Mouse (Mus musculus) stomach, embryonic 16.5 days (tissue): Measurements from ENCODE around the gene Gnl3. TPM values are rescaled to one million over a fixed set of nuclear protein-coding genes. Genes with fewer than 3 reads are reported as not detected.

Experiments
- ATAC-seq: fragments of 200-750 bp; cut with Nextera tagmentation; 2 replicates; pipeline ENCODE4 v1.8.0; 2017; ENCODE audit warnings: moderate number of reproducible peaks, moderate TSS enrichment; ENCODE audit not compliant: insufficient read depth, low FRiP score
- H3K27ac ChIP-seq: fragments of 300-500 bp; sonication (generic); 2 replicates; pipeline ENCODE4 v1.5.1; 2014; ENCODE audit warnings: low read length
- H3K27me3 ChIP-seq: fragments of 300-500 bp; sonication (generic); 2 replicates; pipeline ENCODE4 v1.6.1; 2014; ENCODE audit warnings: low read length, control low read depth, mixed read lengths; ENCODE audit not compliant: control insufficient read depth, insufficient read depth
- H3K36me3 ChIP-seq: fragments of 300-500 bp; sonication (generic); 2 replicates; pipeline ENCODE4 v1.6.1; 2014; ENCODE audit warnings: low read length; ENCODE audit not compliant: control insufficient read depth, insufficient read depth
- H3K4me1 ChIP-seq: fragments of 300-500 bp; sonication (generic); 2 replicates; pipeline ENCODE4 v1.6.1; 2014; ENCODE audit warnings: low read length, control low read depth, mixed read lengths; ENCODE audit not compliant: control insufficient read depth, insufficient read depth
- H3K4me2 ChIP-seq: fragments of 300-500 bp; sonication (generic); 2 replicates; pipeline ENCODE4 v1.6.1; 2014; ENCODE audit warnings: low read depth, low read length, mixed read lengths
- H3K4me3 ChIP-seq: fragments of 300-500 bp; sonication (generic); replicated peaks from 2 replicates; pipeline ENCODE4 v1.5.1; 2014; ENCODE audit warnings: mild to moderate bottlenecking, low read length
- H3K9ac ChIP-seq: fragments of 300-500 bp; sonication (generic); 2 replicates; pipeline ENCODE4 v1.6.1; 2014; ENCODE audit warnings: low read length
- H3K9me3 ChIP-seq: fragments of 300-500 bp; sonication (generic); replicated peaks from 2 replicates; pipeline ENCODE4 v1.6.1; 2016; ENCODE audit warnings: low read length, control low read depth; ENCODE audit not compliant: control insufficient read depth
- WGBS: fragments of 180-500 bp; shearing (Covaris S2); extraction: QIAGEN DNeasy Blood & Tissue Kit; methylation state at CpG from one replicate; pipeline ENCODE4 v1.1.7; 2014; 5-methylcytosine and 5-hydroxymethylcytosine counted together
- polyA plus RNA-seq: library from polyadenylated mRNA; unstranded; fragments of >200 nt; fragmentation: Nextera tagmentation; extraction: Ambion mirVana; gene quantifications from 2 replicates; pipeline ENCODE4 v1.2.1, GENCODE M21; 2015

The Gnl3 gene
- polyA plus RNA-seq = 99.4 and 100.0 TPM in 2 replicates

- Histone ChIP-seq H3K4me1 (peaks cover 19% of the 10 kb centered on the region), H3K27ac (peak within 1 kb of the TSS; percentile 98), H3K9me3 (no peaks in the 10 kb centered on the region), H3K9ac (peak within 1 kb of the TSS; percentile 95), H3K27me3 (no peaks in the 10 kb centered on the region), H3K36me3 (peaks cover 18% of the 10 kb centered on the region), H3K4me2 (peak within 1 kb of the TSS; percentile 88), H3K4me3 (peak within 1 kb of the TSS; percentile 95)
- 0% methylated on average over 41 of the region's 53 CpGs for WGBS
- ATAC-seq = peak; percentile 91
These were observed at the start of gene Gnl3, which contains the start of gene Pbrm1 for GRCm38 (mm10) chr14:31018860-31019291. Gene Gnl3 (minus strand): TSS chr14:31019152. Gene Pbrm1 (plus strand): TSS chr14:31019138.

- no peaks in the 10 kb centered on the region for H3K27me3 ChIP-seq
- peaks cover 16% of the 10 kb centered on the region for H3K36me3 ChIP-seq
- no peak overlapping the region for H3K4me3 ChIP-seq
- H3K4me1 ChIP-seq = no peaks in the 10 kb centered on the region
- no peak overlapping the region for H3K4me2 ChIP-seq
- no peak overlapping the region for H3K27ac ChIP-seq
- no peaks in the 10 kb centered on the region for H3K9me3 ChIP-seq
- 63% methylated on average over 1 of the region's 1 CpGs for WGBS
- no peak overlapping the region for H3K9ac ChIP-seq
- ATAC-seq = no peak
These were observed 43.3 kb upstream of the Gnl3 start for GRCm38 (mm10) chr14:31062277-31062676.

- Histone ChIP-seq H3K9ac (no peak overlapping the region), H3K27me3 (no peaks in the 10 kb centered on the region), H3K27ac (no peak overlapping the region), H3K4me1 (no peaks in the 10 kb centered on the region), H3K4me2 (no peak overlapping the region), H3K9me3 (no peaks in the 10 kb centered on the region), H3K4me3 (no peak overlapping the region), H3K36me3 (peaks cover 24% of the 10 kb centered on the region; the same call in 1 of the 2 replicates)
- WGBS = 94% methylated on average over 1 of the region's 1 CpGs
- ATAC-seq = no peak
These were observed 26.9 kb upstream of the Gnl3 start for GRCm38 (mm10) chr14:31045817-31046216.

- H3K9me3 ChIP-seq = no peaks in the 10 kb centered on the region
- H3K4me2 ChIP-seq = no peak overlapping the region
- no peak overlapping the region for H3K27ac ChIP-seq
- no peaks in the 10 kb centered on the region for H3K27me3 ChIP-seq
- WGBS = 91% methylated on average over 5 of the region's 5 CpGs
- no peak overlapping the region for H3K4me3 ChIP-seq
- no peak overlapping the region for H3K9ac ChIP-seq
- ATAC-seq = no peak
- no peaks in the 10 kb centered on the region for H3K4me1 ChIP-seq
- H3K36me3 ChIP-seq = peaks cover 22% of the 10 kb centered on the region; the same call in 1 of the 2 replicates
These were observed 26.3 kb upstream of the Gnl3 start for GRCm38 (mm10) chr14:31045296-31045695.

- no peak overlapping the region for H3K27ac ChIP-seq
- 86% methylated on average over 3 of the region's 3 CpGs for WGBS
- H3K4me3 ChIP-seq = no peak overlapping the region
- ATAC-seq = no peak
- no peak overlapping the region for H3K9ac ChIP-seq
- H3K4me1 ChIP-seq = no peaks in the 10 kb centered on the region
- H3K9me3 ChIP-seq = no peaks in the 10 kb centered on the region
- H3K36me3 ChIP-seq = peaks cover 19% of the 10 kb centered on the region
- H3K27me3 ChIP-seq = no peaks in the 10 kb centered on the region
- H3K4me2 ChIP-seq = no peak overlapping the region
These were observed 6.8 kb upstream of the Gnl3 start for GRCm38 (mm10) chr14:31025785-31026184.

- H3K4me3 ChIP-seq = no peak overlapping the region
- ATAC-seq = no peak
- H3K9ac ChIP-seq = no peak overlapping the region
- H3K36me3 ChIP-seq = peaks cover 16% of the 10 kb centered on the region
- no peak overlapping the region for H3K27ac ChIP-seq
- H3K4me2 ChIP-seq = no peak overlapping the region
- H3K4me1 ChIP-seq = peaks cover 14% of the 10 kb centered on the region
- no peaks in the 10 kb centered on the region for H3K9me3 ChIP-seq
- 41% methylated on average over 1 of the region's 1 CpGs for WGBS
- no peaks in the 10 kb centered on the region for H3K27me3 ChIP-seq
These were observed 3.6 kb upstream of the Gnl3 start for GRCm38 (mm10) chr14:31022579-31022978.

- ATAC-seq = peak; percentile 96
- Histone ChIP-seq H3K4me3 (peak overlapping the region; percentile 95), H3K4me2 (peak overlapping the region; percentile 66), H3K4me1 (peaks cover 19% of the 10 kb centered on the region), H3K36me3 (peaks cover 14% of the 10 kb centered on the region), H3K27me3 (no peaks in the 10 kb centered on the region), H3K9ac (peak overlapping the region; percentile 95), H3K9me3 (no peaks in the 10 kb centered on the region), H3K27ac (peak overlapping the region; percentile 98)
- WGBS = 1% methylated on average over 34 of the region's 56 CpGs
These were observed 616 bp upstream of the Gnl3 start for GRCm38 (mm10) chr14:31019331-31020205.

- Histone ChIP-seq H3K9me3 (no peaks in the 10 kb centered on the region), H3K27ac (no peak overlapping the region; the same call in 1 of the 2 replicates), H3K27me3 (no peaks in the 10 kb centered on the region), H3K9ac (peak overlapping the region; percentile 95), H3K4me1 (peaks cover 19% of the 10 kb centered on the region), H3K4me2 (peak overlapping the region; percentile 88), H3K36me3 (peaks cover 22% of the 10 kb centered on the region), H3K4me3 (peak overlapping the region; percentile 95)
- WGBS = 0% methylated on average over 2 of the region's 2 CpGs
- ATAC-seq = no peak
These were observed 1.1 kb downstream of the Gnl3 start for GRCm38 (mm10) chr14:31017854-31018253.

- H3K4me2 ChIP-seq = no peak overlapping the region
- no peak overlapping the region for H3K27ac ChIP-seq
- peaks cover 19% of the 10 kb centered on the region for H3K4me1 ChIP-seq
- H3K9me3 ChIP-seq = no peaks in the 10 kb centered on the region
- no peak overlapping the region for H3K9ac ChIP-seq
- H3K36me3 ChIP-seq = peaks cover 36% of the 10 kb centered on the region
- no peak overlapping the region for H3K4me3 ChIP-seq
- no peak for ATAC-seq
- no peaks in the 10 kb centered on the region for H3K27me3 ChIP-seq
- 52% methylated on average over 1 of the region's 1 CpGs for WGBS
These were observed 2.9 kb downstream of the Gnl3 start for GRCm38 (mm10) chr14:31016063-31016462.
